Mouse (Mus musculus) ovary, postnatal 36 days (tissue): ENCODE data around the gene Hpcal4.

Experiments used
- DNase-seq: peaks from one replicate; pipeline ENCODE4 v3.0.0; 2022; ENCODE audit warnings: low spot score, mixed read lengths

Gene Hpcal4

DNA sequence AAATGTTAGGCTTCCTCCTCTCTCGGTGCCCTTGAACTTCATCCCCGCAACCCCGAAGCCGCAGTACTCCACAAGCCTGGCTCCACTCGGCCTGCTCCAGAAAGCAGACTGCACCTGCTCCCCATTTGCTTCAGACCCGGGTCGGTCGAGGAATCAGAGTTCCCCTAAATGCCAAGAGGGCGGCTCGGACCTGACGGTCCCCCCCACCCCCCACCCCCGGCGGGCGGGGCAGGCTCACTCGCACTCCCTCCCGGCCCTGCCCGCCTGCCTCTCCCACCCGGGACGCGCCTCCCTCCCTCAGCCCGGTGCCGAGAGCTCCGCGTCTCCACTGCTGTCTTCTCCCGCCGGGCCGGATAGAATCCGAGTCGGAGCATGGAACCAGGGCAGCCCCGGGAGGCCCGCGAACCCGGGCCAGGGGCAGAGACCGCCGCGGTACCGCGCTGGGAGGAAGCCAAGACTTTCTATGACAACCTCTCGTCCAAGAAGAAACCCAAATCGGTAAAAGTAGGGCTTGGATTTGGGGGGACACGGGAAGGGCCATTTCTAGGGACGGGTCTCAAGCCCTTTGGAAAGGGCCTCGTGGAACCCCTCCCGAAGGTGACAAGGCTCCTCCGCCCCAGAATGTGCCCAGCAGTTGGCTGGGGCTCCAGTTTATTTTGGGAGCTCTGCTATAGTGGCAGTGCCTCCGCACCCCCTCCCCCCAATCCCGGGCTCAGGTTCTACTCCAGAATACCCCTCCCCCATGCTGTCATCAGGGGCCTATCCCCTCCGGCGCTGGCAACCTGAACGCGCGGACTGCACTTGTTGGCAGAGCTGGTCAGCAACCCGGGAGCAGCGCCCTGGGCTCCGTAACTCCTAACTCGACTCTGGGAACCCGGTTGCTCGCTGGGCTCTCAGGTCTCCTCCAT is 18.4 kb downstream of the Hpcal4 start, which contains the start of gene Nt5c1a:
TSS of gene Nt5c1a (plus strand) at position 319 of the 908 bp plus-strand sequence.
- peak; percentile 42 for DNase-seq

DNA sequence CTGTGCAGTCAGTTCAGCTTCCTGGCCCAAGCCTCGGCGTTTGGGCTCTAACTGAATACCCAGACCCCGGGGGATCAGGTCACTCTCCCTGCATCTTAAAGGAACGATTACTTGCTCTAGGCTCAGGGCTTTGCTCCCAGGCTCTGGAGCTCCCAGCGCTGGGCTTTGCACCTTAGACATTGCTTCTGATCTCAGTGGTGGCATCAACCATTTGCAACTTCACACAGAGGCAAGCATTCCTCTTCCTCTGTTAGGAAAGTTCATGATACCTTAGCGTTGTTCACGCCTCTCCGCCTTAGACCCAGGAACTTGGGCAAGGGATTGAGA is 19.0 kb downstream of the Hpcal4 start:
- DNase-seq = no peak

DNA sequence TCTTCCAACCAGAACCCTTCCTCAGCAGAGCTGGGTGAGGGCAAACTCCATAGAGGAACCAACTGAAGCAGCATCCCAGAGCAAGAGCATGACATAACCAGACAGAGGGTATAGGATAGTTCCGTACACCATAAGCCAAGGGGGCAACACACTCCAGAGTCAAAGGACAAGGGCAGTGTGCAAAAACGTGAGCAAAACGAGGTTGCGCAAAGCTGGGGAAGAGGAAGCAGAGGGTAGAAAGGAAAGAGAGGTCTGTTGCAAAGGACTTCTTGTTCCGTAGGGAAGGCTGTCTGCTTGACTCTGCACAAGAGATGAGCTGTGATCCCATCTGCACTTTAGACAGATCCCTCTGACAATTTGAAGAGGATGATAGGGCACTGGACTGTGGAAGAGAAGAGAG is 24.3 kb downstream of the Hpcal4 start:
- DNase-seq = no peak

DNA sequence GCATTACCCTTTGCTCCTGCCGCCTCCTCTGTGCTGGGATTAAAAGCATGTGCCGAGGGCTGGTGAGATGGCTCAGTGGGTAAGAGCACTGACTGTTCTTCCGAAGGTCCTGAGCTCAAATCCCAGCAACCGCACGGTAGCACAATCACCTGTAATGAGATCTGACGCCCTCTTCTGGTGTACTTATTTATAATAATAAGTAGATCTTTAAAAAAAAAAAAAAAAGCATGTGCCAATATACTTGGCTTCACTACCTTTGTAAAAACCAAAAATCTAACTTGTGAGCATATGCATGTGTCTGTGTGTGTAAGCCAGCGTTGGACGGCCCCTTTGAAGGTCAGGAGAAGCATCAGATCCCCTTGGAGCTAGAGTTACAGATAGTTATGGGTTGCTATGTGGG is 28.0 kb downstream of the Hpcal4 start:
- no peak for DNase-seq

DNA sequence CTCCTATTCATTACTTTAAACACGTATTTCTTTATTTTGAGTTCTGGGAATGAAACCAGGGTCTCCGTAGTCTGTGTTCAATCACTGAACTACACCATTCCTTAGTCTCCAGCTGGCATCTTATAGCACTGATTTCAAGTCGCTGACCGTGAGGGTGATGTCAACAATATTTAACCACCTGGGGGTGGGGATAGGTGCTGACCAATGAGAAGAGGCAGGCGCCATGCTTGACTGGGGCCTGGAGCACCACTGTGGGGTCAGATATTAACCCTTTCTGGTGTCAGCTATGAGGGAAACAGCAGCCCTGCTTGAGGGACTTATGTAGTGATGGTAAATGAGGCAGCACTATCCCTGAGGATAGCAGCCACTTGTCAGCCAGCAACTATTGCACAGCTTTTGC is 28.4 kb downstream of the Hpcal4 start:
- DNase-seq = no peak

DNA sequence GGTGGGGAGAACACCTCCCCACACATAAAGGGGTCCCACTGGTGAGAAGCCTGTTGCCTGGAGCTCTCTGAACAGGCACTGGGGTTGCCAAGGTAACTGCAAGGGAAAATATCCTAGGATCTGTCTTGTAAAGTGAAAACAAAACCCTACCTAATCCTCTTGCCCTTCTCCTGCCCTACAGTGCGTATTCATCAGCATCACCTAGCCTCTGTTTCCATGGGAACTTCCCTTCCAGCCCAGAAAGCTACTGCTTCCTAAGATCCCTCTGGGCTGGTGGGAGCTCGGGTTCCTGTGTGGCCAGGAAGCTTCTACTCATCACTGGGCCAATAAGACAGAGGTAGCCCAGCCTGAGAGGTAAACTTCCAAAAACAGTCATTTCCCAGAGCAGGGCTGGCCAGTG is 29.3 kb downstream of the Hpcal4 start:
- DNase-seq = no peak

DNA sequence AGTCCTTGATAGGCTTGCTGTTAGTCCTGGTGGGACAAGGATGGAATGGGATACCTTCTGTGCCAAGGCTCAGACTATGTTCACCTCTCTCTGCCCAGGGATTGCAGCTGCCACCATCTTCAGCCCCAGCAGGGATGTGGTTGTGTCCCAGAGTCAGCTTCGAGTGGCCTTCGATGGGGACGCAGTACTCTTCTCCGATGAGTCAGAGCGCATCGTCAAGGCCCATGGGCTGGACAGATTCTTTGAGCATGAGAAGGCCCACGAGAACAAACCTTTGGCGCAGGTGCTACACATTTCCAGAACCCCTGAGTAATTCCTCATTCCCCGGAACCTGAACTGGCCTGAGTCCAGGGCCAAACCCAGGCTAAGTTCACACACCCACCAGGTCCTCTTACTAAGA is 30.9 kb downstream of the Hpcal4 start:
- no peak for DNase-seq

DNA sequence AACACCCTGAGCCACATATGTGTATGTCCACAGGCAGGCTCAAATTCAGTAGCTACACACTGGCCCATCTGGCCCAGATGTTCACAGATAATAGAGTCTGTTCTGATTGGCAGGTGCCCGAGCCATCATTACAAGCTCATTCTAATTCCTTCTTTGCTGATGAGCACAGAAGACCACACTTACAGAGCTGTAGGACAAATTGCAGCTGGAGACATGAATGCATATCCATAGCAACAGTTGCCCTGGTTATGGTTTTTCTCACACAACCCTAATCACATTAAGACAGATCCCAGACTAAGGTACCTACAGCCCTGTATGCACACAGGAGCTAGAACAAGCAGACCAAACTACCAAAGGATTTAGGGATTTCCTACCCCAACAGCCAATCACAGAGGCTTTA is 32.3 kb downstream of the Hpcal4 start:
- no peak for DNase-seq

DNA sequence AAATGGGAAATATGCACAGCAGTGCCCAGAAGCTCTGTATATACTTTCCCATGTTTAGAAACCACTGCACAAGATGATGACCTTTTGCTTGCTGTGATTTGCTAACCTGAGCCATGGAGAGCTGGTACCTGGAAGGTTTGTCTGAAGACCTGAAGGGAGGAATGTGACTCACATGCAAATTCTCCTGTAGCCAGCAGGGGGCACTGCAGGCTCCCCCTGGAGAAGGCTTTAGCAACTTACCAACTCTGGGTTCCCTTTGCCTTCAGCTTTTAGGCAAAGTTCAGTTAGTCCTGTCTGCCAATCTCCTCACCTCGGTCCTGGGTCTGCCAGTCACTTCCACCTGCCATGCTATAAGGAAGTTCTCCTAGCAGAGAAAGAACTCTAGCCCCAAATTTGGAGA is 33.8 kb downstream of the Hpcal4 start:
- DNase-seq = no peak

DNA sequence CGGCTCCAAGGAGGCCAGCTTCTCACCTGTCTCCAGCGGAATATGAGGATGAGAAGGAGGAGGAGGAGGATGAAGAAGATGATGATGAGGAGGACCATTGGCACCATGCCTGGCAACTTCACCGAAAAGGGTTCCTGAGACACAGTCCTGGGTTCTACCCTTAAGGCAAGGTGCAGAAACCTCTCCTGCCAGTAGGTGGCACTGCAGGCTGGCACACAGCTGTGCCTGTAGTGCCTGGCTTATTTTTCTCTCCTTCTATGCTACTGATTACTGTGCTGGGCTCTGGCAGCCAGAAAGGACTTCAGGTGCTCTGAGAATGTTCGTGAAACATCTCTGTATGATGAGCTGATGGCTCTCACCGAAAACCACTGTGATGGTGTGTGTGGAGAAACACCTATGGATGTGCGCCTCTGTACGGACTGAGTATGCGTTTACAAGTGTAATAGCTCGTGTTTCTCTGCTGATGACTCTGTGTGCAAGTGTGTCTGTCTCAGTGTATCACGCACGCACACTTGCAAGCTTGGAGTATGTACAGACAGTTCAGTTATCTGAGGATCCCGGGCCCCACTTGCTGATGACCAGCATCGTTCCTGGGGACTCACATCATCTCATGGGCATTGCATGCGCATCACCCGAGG is 36.8 kb downstream of the Hpcal4 start:
- DNase-seq = peak; percentile 77

DNA sequence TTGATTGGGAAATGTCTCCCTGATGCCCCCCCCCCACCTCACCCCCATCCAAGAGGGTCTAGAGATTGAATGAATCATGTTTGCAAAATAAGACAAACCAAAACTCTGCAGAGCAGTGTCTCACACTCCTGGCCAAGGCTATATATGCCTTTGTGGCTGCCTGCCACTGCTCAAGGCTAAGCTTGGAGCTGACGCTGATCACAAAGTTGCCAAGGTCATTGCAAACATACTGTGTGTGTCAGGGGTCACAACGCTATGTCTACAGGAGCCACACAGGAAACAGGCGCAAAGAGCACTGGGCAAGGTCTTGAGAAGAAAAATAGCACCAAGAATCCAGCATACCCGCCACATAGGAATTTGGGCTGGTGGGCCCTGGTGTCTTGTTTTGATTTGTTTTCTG is 37.6 kb downstream of the Hpcal4 start:
- DNase-seq = peak; percentile 51

DNA sequence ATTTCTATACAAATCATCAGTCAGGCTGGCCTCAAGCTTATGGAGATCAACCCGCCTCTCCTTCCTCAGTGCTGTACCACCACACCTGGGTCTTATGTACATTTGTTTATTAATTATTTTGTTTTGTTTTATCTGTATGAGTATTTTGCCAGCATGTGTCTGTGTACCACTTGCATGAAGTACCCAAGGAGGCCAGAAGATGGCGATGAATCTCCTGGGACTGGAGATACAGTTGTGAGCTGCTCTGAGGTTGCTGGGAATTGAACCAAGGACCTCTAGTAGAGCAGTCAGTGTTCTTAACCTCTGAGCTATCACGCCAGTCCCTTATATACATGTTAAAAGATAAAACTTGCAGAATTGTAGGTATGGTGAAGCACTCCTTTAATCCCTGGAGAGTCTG is 40.3 kb downstream of the Hpcal4 start:
- DNase-seq = no peak

DNA sequence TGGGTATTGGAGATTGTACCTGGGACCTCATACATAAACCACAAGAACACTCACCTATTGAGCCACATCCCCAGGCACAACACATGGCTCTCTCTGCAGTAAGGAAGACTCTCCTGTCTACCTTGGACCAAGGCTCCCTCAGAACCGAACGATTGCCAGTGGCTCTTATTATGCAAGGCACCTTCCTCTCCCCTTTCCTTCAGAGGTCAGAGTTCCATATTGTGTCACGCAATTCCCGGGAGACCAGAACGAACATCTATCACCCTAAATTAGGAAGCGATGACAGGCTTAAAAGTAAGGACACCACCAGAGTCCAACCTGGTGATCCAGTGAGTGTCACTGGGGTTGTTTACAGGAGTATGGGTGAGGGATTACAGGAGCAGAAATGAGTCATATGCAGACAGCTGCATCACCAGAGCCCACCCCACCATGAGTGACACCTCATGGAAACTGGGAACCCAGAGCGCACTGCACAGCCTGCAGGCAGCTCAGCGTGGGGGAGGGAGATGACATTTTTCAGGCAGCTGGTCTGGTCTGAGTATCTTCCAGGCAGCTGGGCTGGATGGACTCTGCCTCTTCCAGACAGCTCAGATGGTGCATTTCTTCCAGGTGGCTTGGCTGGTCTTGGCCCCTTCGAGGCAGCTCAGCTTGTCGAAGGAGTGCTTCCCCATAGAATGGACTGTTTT is 42.8 kb downstream of the Hpcal4 start:
- DNase-seq = no peak

DNA sequence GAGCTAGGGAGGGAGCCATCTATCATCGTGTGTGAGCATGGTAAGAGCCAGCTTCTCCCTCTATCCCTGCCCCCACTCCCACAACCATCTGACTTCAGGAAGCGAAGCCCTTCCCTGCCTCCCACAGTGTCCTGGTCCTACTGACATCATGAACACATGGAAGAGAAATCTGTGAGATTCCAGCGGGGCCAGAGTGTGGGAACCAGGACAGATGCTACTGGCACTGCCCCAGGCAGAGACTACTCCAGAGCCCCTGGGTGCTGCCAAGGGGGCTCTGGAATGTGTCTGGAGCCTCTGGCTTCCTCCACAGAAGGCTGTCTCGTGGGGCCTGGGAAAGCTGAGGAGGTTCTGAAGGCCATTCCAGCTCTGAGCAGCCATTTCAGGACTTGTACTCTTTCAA is 44.7 kb downstream of the Hpcal4 start:
- no peak for DNase-seq

DNA sequence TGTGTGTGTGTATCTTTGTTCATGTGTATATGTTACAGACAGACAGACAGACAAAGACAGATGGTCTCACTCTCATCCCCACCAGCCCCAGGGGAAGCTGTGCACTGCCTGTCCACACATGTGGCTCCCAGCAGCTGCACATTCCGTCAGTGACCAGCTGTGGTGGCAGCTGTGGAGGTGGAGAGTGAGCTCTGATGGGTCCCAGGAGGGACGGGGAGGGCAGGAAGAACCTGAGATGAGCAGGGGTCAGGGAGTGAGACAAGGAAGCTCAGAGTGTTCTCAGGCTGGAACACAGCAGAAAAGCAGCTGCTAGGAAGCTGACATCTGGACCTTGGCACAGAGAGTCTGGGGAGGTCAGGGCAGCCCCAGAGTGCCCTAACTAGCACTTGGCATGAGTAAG is 45.2 kb downstream of the Hpcal4 start:
- DNase-seq = no peak

DNA sequence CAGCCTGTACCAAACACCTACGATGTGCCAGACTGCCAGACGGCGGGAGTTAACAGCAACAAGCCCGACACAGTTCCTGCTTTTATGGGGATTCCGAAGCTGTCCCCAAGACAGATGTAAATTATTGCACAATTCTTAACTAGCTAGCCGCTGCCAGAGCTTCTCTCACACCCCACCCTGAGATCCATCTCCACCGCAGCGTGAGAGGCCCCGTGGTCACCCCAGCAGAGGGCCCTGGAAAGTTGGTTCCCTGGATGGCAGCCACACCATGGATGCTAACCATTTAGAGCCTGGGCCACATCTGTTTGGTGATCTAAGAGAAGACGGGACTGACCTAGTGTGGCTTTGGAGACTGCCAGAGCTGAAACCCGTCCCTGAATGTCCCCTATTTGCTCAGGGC is 46.1 kb downstream of the Hpcal4 start:
- DNase-seq = no peak

DNA sequence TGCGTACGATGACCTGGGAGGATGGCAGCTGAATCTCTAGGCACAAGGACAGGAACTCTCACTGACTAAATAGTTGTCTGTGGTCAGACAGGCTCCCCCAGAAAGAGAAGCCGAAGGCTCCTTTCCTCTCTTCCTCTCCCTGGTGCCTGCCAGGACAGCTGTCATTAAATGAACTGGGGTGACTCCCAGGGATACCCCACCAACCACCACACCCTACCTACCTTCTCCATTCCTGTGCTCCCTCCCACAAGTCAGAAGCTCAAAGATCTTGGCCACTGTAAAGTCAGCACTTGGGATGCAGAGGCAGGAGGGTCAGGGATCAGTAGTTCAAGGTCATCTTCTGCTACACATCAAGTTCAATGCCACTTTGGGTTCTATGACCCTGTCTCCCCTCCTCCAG is 49.8 kb downstream of the Hpcal4 start:
- no peak for DNase-seq

DNA sequence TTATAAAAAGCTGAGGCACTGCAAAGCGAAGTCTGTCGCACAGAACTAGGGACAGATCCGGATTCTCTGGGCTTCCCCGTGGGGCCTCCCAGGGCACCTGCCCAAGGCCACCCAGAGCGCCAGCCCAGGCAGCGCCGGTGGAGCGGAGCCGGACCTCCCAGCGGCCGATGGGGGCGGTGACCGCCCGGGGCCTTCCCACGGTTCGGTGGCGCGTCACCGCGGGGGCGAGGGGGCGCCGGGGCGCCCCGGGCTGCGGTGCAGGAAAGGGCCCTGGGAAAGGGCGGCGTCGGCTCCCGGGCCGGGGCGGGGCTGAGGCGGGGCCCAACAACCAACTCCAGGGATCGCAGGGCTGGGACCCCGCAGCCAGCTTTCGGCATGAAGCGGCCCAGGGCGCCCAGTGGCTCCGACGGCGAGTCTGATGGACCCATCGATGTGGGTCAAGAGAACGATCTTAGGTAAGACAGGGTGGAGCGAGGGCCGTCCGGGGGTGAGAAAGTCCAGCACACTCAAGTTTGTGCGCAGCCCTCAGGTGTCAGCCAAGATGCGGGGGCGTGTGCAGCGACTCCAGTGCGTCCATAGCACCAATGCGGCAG is 50.6 kb downstream of the Hpcal4 start, which contains the start of gene Heyl:
TSS of gene Heyl (plus strand) at position 65 of the 593 bp plus-strand sequence.
- peak; percentile 77 for DNase-seq

DNA sequence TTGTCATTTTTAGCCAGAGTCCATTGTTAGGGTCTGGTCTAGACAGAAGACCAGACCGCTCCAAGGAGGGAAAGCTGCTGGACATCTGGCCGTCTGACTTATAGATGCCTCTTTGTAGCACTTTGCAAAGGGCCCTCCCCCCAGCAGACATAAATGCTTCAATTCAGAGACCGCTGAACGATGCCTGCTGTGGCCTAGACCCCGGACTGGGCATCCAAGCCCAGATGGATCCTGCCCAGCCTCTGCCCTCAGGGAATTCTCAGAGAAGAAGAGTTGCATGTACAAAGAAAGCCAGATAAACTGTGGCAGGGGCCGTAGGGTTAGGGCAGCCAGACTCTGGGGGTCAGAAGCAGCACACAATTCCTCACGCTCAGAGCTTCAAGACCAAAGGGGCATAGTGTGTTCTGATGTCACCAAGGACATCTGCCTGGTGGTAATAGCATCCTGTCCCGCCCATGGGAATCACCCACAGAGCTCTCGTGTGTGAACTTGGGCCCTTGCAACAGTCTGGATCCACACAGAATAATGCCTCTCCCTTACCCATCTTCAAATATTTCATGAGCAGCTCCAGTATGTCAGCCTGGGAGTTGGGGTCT is 52.9 kb downstream of the Hpcal4 start:
- no peak for DNase-seq

DNA sequence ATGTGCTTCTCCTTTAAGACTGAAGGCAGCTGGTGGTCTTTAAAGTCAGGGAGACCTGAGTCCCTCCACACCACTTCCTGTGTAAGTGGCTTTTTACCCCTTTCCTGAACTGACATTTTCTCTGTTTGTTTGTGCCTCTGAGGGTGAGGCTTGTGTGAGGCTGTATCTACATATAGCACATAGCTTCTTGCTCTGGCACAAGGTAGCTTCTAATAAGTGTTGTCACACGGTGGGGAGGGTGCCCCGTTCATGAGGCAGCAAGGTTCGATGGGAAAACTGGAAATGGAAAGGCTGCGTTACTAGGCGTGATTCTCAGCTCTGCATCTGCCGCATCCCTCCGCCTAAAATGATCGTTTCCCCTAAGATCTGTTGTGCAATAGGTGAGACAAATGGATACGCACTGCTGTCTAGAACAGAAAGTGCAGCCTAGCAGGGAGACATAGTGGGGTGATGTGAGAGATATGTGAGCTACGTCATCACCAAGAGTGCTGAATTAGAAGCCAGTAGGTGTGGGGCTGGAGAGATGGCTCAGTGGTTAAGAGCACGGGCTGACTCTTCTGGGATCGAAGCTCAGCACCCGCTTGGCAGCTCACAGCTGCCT is 53.5 kb downstream of the Hpcal4 start:
- no peak for DNase-seq

DNA sequence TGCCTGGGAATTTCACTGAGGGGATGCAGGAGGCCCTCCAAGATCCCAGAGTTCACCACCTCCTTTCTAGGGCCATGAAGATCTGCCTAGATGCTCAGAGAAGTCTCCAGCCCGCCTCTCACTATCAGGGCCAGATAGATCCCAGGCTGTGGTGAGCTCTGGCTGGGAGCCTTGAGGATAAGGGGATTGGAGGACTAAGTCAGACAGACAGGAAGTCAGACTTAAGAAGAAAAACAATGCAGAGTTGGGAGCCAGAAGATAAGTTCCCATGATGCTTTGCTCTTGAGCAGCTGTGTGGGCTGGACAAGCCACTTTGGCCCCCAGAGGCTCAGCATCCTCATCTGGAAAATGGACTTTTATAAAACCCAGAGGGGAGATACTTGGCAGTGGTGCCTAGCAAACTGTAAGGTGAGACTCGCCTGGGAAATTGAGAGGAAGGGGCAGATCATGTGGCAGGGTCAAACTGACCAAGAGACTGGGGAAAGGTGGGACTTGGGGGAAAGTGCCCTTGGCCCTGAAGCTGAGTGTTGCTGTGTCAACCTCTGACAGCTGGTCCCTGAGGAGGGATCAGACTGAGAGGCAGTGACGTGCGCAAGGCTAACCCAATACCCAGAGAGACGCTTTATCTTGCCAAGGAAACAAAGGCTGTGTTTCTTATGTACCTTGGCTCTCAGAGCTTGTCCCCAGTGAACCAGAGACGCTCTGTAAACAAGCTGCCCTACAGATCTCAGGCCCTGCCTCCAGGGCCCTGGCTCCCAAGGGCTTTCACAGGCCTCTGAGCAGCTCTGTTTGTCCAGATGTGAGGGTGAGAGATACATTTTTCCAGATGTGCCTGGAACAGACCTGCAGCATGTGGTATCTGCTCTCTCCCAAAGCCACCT is 54.6 kb downstream of the Hpcal4 start:
- DNase-seq = no peak
